Mouse (Mus musculus) liver, postnatal 0 days (tissue): Measurements from ENCODE around the gene Mturn.

Source experiments
- CTCF ChIP-seq: sonication (generic); IDR thresholded peaks from 2 replicates; pipeline ENCODE4 v1.5.1; 2016; ENCODE audit warnings: antibody characterized with exemption, low read depth
- EP300 ChIP-seq: IDR thresholded peaks from 2 replicates; pipeline ENCODE4 v1.6.1; 2016; ENCODE audit warnings: antibody characterized with exemption, low read depth, mild to moderate bottlenecking

DNA sequence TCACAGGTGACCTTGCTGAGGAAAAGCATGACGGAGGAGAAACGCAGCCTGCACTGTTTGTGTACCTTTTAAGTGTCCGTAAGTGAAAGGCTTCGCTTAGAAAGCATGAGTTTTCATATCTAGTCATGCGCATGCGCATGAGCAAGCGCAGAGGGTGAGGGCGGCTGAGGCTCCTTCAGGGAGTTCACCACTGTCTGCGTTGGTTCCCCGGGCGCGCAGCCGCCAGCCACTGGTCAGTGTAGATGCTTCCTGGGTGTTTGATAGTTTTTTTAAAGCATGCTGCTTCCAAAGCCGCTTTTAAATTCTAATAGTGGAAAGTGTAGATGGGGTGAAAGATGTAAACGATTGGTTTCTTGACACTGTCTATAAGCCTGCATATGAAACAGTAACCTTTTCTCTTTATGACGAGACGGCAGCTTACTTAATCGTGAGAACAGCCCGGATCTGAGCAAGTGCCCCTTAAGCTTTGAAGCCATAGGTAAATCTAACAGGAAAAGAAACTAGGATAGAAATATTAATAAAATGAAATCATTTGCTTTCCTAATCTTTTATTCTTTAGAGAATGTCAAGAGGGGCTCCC, 18.1 kb downstream of the Mturn start:
- TF ChIP-seq CTCF (no peak), EP300 (no peak)
